Mouse (Mus musculus) CD4-positive helper T cell, adult 2 months (primary cell): ENCODE results near the gene Sardh.

Experiments used
- DNase-seq: peaks from one replicate; pipeline ENCODE4 v3.0.0-alpha.2; 2012; ENCODE audit warnings: low read depth, missing footprints, low spot score

Sardh gene

GRCm38 (mm10) chr2:27174242-27174641, 73.9 kb downstream of the Sardh start:
- no peak for DNase-seq

GRCm38 (mm10) chr2:27166999-27167398, 81.1 kb downstream of the Sardh start:
- no peak for DNase-seq

GRCm38 (mm10) chr2:27166074-27166473, 82.1 kb downstream of the Sardh start:
- peak; percentile 15 for DNase-seq

- no peak for DNase-seq
Measured at GRCm38 (mm10) chr2:27164796-27165590, 83.1 kb downstream of the Sardh start, which contains the start of gene Dbh. Dbh (plus strand) TSS chr2:27165233.

GRCm38 (mm10) chr2:27163851-27164250, 84.3 kb downstream of the Sardh start:
- no peak for DNase-seq

GRCm38 (mm10) chr2:27162656-27163055, 85.5 kb downstream of the Sardh start:
- no peak for DNase-seq

GRCm38 (mm10) chr2:27161526-27161925, 86.6 kb downstream of the Sardh start:
- no peak for DNase-seq

- no peak for DNase-seq
Measured at GRCm38 (mm10) chr2:27156596-27156995, 91.5 kb downstream of the Sardh start.

GRCm38 (mm10) chr2:27154466-27155185, 93.5 kb downstream of the Sardh start:
- no peak for DNase-seq

GRCm38 (mm10) chr2:27149457-27149856, 98.7 kb downstream of the Sardh start:
- DNase-seq = no peak

- no peak for DNase-seq
Measured at GRCm38 (mm10) chr2:27146840-27147239, 101.3 kb downstream of the Sardh start.

- DNase-seq = no peak
Measured at GRCm38 (mm10) chr2:27144957-27145356, 103.2 kb downstream of the Sardh start.

GRCm38 (mm10) chr2:27141950-27142693, 106.0 kb downstream of the Sardh start, which contains the start of gene Fam163b:
Fam163b (minus strand) TSS chr2:27142491.
- DNase-seq = peak; percentile 56
